31 mouse cellular contexts compared by ENCODE assay signal in genomic region chr6:56843229-56843628, GRCm38 (mm10).
"Had no signal": no experiment of that assay in that cellular context is flagged by ENCODE, and none has a peak within 500 bp of the region (broad histone marks: within the 10 kb centered on the region; RNA-seq: fewer than 3 reads in every experiment).

No protein-coding gene starts in this region.

- H3K27me3 ChIP-seq: limb, embryonic 12.5 days; limb, embryonic 13.5 days; limb, embryonic 15.5 days; liver, embryonic 12.5 days; liver, embryonic 13.5 days; liver, embryonic 15.5 days; lung, embryonic 15.5 days; midbrain, embryonic 12.5 days; midbrain, embryonic 13.5 days; midbrain, embryonic 15.5 days; neural tube, embryonic 12.5 days; neural tube, embryonic 13.5 days had no signal

- ATAC-seq: liver, embryonic 12.5 days; liver, postnatal 0 days; midbrain, embryonic 13.5 days; midbrain, embryonic 15.5 days; midbrain, embryonic 16.5 days had no signal

- H3K27ac ChIP-seq: limb, embryonic 10.5 days; limb, embryonic 12.5 days; limb, embryonic 13.5 days; limb, embryonic 15.5 days; liver, embryonic 12.5 days; liver, embryonic 13.5 days; liver, embryonic 14.5 days; liver, embryonic 15.5 days; lung, embryonic 15.5 days; macrophage; midbrain, embryonic 10.5 days; midbrain, embryonic 12.5 days; midbrain, embryonic 13.5 days; midbrain, embryonic 15.5 days; neural tube, embryonic 12.5 days; neural tube, embryonic 13.5 days had no signal

- DNase-seq: left cerebral cortex, postnatal 4 days; liver; liver, embryonic 13.5 days; liver, postnatal 0 days; lung, adult 18-20 months; lung, adult 2 months; lung, embryonic 14.5 days; lung, postnatal 10 days; lung, postnatal 14 days; lung, postnatal 36 days; midbrain, embryonic 14.5 days had no signal

- H3K9me3 ChIP-seq: limb, embryonic 10.5 days; limb, embryonic 12.5 days; limb, embryonic 13.5 days; limb, embryonic 15.5 days; liver, embryonic 12.5 days; liver, embryonic 13.5 days; liver, embryonic 15.5 days; lung, embryonic 15.5 days; megakaryocyte, embryonic 14.5 days; midbrain, embryonic 10.5 days; midbrain, embryonic 12.5 days; midbrain, embryonic 13.5 days; midbrain, embryonic 15.5 days; neural tube, embryonic 12.5 days; neural tube, embryonic 13.5 days had no signal

- H3K4me2 ChIP-seq: limb, embryonic 12.5 days; limb, embryonic 13.5 days; limb, embryonic 15.5 days; liver, embryonic 11.5 days; liver, embryonic 12.5 days; liver, embryonic 13.5 days; liver, embryonic 15.5 days; lung, embryonic 14.5 days; lung, embryonic 15.5 days; midbrain, embryonic 11.5 days; midbrain, embryonic 12.5 days; midbrain, embryonic 13.5 days; midbrain, embryonic 15.5 days; neural tube, embryonic 12.5 days; neural tube, embryonic 13.5 days had no signal

- H3K4me3 ChIP-seq: limb, embryonic 10.5 days; limb, embryonic 12.5 days; limb, embryonic 13.5 days; limb, embryonic 15.5 days; liver, embryonic 12.5 days; liver, embryonic 13.5 days; liver, embryonic 15.5 days; lung, embryonic 15.5 days; megakaryocyte, embryonic 14.5 days; midbrain, embryonic 10.5 days; midbrain, embryonic 12.5 days; midbrain, embryonic 13.5 days; midbrain, embryonic 15.5 days; myocyte; neural tube, embryonic 12.5 days; neural tube, embryonic 13.5 days had no signal

- H3K36me3 ChIP-seq: liver, embryonic 12.5 days; liver, embryonic 13.5 days; liver, embryonic 15.5 days; midbrain, embryonic 10.5 days; midbrain, embryonic 12.5 days; midbrain, embryonic 13.5 days; midbrain, embryonic 15.5 days; neural tube, embryonic 12.5 days; neural tube, embryonic 13.5 days had no signal

- H3K9ac ChIP-seq: limb, embryonic 12.5 days; limb, embryonic 13.5 days; limb, embryonic 15.5 days; liver, embryonic 12.5 days; liver, embryonic 13.5 days; liver, embryonic 14.5 days; liver, embryonic 15.5 days; liver, postnatal 0 days; lung, embryonic 14.5 days; lung, embryonic 15.5 days; midbrain, embryonic 12.5 days; midbrain, embryonic 13.5 days; midbrain, embryonic 15.5 days; neural tube, embryonic 12.5 days; neural tube, embryonic 13.5 days had no signal

- H3K4me1 ChIP-seq: limb, embryonic 10.5 days; limb, embryonic 12.5 days; limb, embryonic 13.5 days; limb, embryonic 15.5 days; lung, embryonic 15.5 days; midbrain, embryonic 10.5 days; midbrain, embryonic 12.5 days; midbrain, embryonic 13.5 days; midbrain, embryonic 15.5 days; neural tube, embryonic 12.5 days; neural tube, embryonic 13.5 days had no signal
